Mouse (Mus musculus) splenic B cell, adult 2 months (primary cell): ENCODE measurements around the gene Erp29.

Source experiments
- DNase-seq: peaks from one replicate; pipeline ENCODE4 v3.0.0-alpha.2; 2011; ENCODE audit warnings: low read depth, low spot score
- H3K27me3 ChIP-seq: 2 replicates; pipeline ENCODE4 v1.6.1; 2012; ENCODE audit warnings: mild to moderate bottlenecking, low read length, moderate library complexity, mixed read lengths; ENCODE audit not compliant: control insufficient read depth, poor library complexity, insufficient read depth, severe bottlenecking
- H3K36me3 ChIP-seq: 2 replicates; pipeline ENCODE4 v1.6.1; 2012; ENCODE audit warnings: mild to moderate bottlenecking, low read length, moderate library complexity, mixed read lengths; ENCODE audit not compliant: control insufficient read depth, poor library complexity, insufficient read depth, severe bottlenecking

Gene Erp29

GRCm38 (mm10) chr5:121455510-121456265 is 3.4 kb upstream of the Erp29 start:
- Histone ChIP-seq H3K27me3 (no peaks in the 10 kb centered on the region), H3K36me3 (no peaks in the 10 kb centered on the region)
- DNase-seq, result no peak

DNA sequence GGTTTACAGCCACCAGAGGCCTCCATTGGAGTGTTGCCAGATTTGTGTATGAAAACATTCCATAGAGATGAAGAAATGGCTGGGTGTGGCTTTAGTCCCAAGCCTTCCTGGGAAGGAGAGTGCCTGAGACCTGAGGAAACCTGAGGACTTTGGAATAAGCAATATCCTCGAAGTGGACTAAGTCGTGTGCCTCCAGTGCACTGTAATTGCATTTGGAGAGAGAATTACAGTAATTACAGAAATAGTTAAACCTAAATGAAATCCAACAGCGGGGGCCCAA is 2.1 kb upstream of the Erp29 start:
- Histone ChIP-seq H3K27me3 (no peaks in the 10 kb centered on the region), H3K36me3 (no peaks in the 10 kb centered on the region)
- DNase-seq, result no peak

DNA sequence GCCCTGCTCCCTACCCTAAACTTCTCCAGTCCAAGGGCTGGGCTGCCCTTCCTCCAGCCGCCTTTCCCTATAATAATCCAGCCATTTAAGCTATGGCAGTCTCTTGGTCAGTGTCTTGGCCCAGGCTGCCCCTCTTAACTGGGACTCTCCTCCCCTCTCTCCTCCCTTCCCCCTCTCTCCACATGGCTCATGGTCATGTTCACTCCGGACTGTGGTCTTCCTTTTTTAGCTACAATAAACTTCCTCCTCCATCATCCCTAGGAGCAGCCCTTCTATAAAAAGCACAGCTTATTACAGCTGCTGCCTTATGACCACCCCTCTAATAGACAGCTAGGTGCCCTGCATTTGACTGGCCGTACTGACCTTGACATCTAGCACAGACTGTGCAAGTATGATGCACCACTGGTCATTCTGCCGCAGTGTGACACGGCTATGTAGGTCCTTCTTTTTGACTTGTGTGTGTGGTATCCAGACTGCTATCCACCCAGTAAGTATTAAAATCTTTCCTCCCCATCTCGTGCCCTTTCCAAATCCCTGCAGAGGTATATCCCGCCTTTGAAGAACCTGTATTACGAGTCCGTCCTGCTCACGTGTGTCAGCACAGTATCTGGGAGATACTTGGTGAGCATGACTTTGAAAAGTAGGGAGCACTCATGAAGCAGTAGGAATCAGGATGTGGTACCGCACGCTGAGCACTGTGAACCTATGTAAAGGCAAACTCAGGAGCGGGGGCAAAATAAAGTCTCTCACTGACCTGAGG is 1.6 kb upstream of the Erp29 start:
- DNase-seq, result no peak
- Histone ChIP-seq H3K27me3 (no peaks in the 10 kb centered on the region), H3K36me3 (peaks cover 2% of the 10 kb centered on the region; the same call in 1 of the 2 replicates)

- peaks cover 8% of the 10 kb centered on the region; the same call in 1 of the 2 replicates for H3K36me3 ChIP-seq
- no peak for DNase-seq
- no peaks in the 10 kb centered on the region for H3K27me3 ChIP-seq
Measured at GRCm38 (mm10) chr5:121452906-121453305, 600 bp upstream of the Erp29 start.

- no peak for DNase-seq
- Histone ChIP-seq H3K27me3 (no peaks in the 10 kb centered on the region), H3K36me3 (peaks cover 18% of the 10 kb centered on the region)
Measured at GRCm38 (mm10) chr5:121451644-121452025, 671 bp downstream of the Erp29 start, which contains the start of gene Tmem116. Tmem116 (plus strand) TSS chr5:121451893.

DNA sequence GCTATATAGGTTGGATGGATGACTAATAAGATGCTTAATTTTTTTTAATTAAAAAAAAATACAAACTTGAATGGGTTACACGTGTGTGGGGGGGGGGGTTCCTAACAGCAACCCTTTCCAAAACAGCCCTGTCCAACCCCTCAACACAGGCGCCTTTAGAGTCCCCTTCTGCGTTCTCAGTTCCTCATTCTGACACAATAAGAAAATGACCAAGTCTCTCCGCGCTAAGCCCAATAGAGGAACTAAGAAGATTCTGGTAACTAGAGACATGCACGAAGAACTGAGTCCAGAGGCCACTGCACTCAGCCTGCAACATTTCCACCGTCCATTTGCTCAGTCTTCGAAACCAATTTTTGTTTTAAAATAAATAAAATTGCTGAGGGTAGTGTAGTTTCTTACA is 1.1 kb downstream of the Erp29 start:
- no peaks in the 10 kb centered on the region for H3K27me3 ChIP-seq
- DNase-seq, result peak; percentile 93
- peaks cover 18% of the 10 kb centered on the region for H3K36me3 ChIP-seq

DNA sequence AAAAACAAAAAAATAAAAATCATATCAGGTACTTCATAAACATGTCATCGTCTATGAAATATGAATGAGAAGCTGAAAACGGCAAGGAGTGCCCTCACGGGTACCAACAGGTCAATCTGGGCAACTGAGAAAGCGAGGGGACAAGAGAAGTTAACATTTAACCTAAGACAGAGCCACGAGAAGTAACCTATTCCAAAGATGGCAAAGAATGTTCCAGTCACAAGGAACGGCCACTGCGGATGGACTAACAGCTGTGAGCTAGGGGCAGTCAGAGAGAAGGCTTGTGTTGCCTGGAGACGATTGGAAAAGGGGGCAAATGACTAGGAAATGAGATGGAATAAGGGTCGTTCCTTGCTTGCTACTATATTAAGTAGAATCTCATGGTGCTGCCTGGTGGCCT is 1.8 kb downstream of the Erp29 start:
- no peak for DNase-seq
- peaks cover 18% of the 10 kb centered on the region for H3K36me3 ChIP-seq

DNA sequence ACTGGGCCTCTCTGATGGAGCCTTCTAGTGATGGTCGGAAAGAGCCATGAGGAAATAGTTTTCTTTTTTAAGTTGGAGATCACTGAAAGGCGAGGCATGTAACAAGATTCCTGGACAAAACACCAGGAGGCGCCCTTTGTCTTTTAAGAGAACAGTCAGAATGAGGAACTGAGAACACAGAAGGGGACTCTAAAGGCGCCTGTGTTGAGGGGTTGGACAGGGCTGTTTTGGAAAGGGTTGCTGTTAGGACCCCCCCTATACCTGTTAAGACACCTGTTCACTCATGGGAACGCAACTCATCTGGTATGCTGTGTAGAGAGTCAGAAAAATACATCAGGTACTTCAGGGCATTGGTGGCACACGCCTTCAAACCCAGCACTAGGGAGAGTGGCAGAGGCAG is 2.3 kb downstream of the Erp29 start:
- Histone ChIP-seq H3K27me3 (no peaks in the 10 kb centered on the region), H3K36me3 (peaks cover 18% of the 10 kb centered on the region)
- peak; percentile 91 for DNase-seq

More for the DNA sequence above, 1.8 kb downstream of the Erp29 start:
- no peaks in the 10 kb centered on the region for H3K27me3 ChIP-seq

DNA sequence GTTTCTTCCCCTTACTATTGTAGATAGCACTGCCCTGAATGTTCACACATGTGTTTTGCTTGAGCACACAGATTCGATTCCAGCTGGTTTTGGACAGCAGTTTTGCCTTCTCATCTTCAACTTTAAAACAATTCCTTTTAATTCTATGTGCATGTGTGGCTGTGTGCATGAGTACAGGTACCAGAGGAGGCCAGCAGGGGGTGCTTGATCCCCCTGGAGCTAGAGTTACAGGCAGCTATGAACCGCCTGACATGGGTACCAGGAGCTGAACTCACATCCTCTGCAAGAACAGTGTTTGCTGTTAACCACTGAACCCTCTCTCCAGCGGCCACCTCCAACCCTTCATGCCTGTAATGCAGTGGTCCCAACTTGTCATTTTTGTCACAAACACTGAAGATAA is 3.9 kb downstream of the Erp29 start:
- DNase-seq, result peak; percentile 56

GRCm38 (mm10) chr5:121444870-121445269 is 7.4 kb downstream of the Erp29 start:
- Histone ChIP-seq H3K36me3 (peaks cover 22% of the 10 kb centered on the region), H3K27me3 (no peaks in the 10 kb centered on the region)
- no peak for DNase-seq

More for the DNA sequence above, 3.9 kb downstream of the Erp29 start:
- peaks cover 20% of the 10 kb centered on the region for H3K36me3 ChIP-seq
- H3K27me3 ChIP-seq, result no peaks in the 10 kb centered on the region

GRCm38 (mm10) chr5:121443548-121443947 is 8.8 kb downstream of the Erp29 start:
- Histone ChIP-seq H3K36me3 (peaks cover 18% of the 10 kb centered on the region), H3K27me3 (no peaks in the 10 kb centered on the region)
- DNase-seq, result peak; percentile 67

DNA sequence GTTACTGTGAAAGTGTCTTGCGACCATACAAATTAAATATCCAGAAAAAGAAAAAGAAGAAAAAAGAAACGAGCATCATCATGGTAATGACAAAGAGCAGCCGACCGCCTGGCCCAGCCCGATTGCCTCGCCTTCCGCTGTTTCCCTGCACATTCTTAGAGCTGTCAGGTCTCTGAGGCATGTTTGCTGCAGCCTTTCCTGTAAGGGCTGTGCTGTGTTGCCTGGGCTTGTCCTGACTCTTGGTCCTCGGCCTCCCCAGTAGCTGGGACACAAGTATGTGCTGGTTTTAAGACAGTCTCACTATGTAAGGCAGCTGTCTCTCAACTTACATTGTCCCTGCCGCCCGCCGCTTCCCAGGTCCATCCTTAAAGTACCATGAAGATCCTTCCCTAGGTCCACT is 13.6 kb downstream of the Erp29 start:
- no peak for DNase-seq
- Histone ChIP-seq H3K27me3 (no peaks in the 10 kb centered on the region), H3K36me3 (peaks cover 7% of the 10 kb centered on the region)

GRCm38 (mm10) chr5:121438131-121438530 is 14.2 kb downstream of the Erp29 start:
- H3K27me3 ChIP-seq, result no peaks in the 10 kb centered on the region
- H3K36me3 ChIP-seq, result peaks cover 7% of the 10 kb centered on the region
- no peak for DNase-seq

DNA sequence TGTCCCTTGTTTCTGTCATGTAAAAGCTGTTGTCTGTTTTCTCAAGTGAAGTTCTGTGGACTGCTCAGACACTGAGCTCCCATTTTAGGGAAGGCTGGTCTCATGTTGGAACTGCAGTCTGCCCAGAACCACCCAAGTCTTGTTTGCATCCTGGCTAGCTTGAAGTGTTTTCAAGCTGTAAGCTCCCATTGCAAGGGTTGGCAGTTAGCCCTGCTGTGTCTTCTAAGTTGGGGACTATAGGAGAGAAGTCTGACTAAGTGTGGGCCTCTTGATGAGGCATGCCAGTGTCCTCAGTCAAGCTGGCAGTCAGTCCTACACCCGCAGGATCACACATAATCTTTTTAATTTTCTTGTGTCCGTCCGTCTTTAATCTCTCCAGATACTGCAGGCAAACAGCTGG is 23.4 kb downstream of the Erp29 start:
- no peaks in the 10 kb centered on the region for H3K27me3 ChIP-seq
- DNase-seq, result no peak

DNA sequence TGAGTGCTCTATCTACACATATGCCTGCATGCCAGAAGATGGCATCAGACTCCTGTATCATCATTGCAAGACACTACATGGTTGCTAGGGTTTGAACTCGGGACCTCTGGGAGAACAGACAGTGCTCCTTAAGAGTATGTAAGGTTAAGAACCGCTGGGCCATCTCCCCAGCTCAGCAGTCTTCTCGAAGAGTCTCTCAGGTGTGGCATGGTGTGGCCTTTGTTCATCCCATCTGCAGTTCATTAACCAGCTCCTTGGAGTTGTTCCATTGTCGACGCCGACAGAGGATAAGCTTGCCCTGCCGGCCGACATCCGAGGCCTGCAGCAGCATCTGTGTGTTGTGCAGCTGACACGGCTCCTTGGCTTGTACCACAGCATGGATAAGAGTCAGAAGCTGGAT is 29.0 kb downstream of the Erp29 start:
- Histone ChIP-seq H3K36me3 (peaks cover 8% of the 10 kb centered on the region), H3K27me3 (no peaks in the 10 kb centered on the region)
- DNase-seq, result no peak

More for the DNA sequence above, 23.4 kb downstream of the Erp29 start:
- H3K36me3 ChIP-seq, result peaks cover 25% of the 10 kb centered on the region
